In the genomic region with DNA sequence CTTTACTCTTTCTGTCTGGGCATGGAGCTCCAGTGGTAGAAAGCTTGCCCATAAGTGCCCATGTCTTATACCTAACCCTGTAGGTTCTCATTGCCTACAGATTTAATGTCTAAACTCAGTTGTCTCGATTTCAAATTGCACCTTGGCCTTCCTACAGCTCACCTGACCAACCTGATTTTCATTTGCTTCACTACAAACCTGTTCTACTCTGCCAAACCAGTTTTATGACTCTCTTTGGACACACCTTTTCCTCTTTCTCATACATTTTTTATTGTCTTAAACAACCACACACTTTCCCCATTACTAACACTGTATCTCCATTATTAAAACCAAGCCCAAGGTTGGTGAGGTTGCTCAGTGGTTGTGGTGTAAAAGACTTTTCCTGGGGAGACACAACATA, we compare ENCODE assay signal across 18 mouse cellular contexts. TPM values are rescaled to one million over a fixed set of nuclear protein-coding genes. Genes with fewer than 3 reads are reported as not detected.
DNase-seq lines count a peak whose midpoint lies in the region; ATAC-seq and TF ChIP-seq lines count a peak whose summit lies in the region.
"Had no signal": no experiment of that assay in that cellular context is flagged by ENCODE, and none has a peak within 500 bp of the region (broad histone marks: within the 10 kb centered on the region; RNA-seq: fewer than 3 reads in every experiment).

No protein-coding gene starts in this region.

- H3K4me3 ChIP-seq in embryonic facial prominence, embryonic 13.5 days = no peak overlapping the region
- H3K4me3 ChIP-seq in embryonic facial prominence, embryonic 10.5 days = no peak overlapping the region
- no peak overlapping the region for H3K4me3 ChIP-seq in liver, postnatal 0 days (ENCODE audit: low read depth, low read length)
- H3K4me3 ChIP-seq in liver, embryonic 12.5 days = no peak overlapping the region
- H3K4me3 ChIP-seq in intestine, embryonic 15.5 days (replicated peaks) = no peak overlapping the region
- no peak overlapping the region for H3K4me3 ChIP-seq in stomach, embryonic 15.5 days (replicated peaks)
- H3K4me3 ChIP-seq: heart, adult 2 months; heart, embryonic 15.5 days; limb, embryonic 12.5 days; megakaryocyte, embryonic 14.5 days; midbrain, embryonic 15.5 days had no signal

- no peak for DNase-seq in embryonic facial prominence, embryonic 10.5 days (ENCODE audit: low spot score)
- DNase-seq in liver, postnatal 0 days = no peak
- no peak for DNase-seq in left cerebral cortex, adult 9 months (ENCODE audit: low spot score in 2 of 2)
- no peak for DNase-seq in left cerebral cortex, adult 18-20 months (ENCODE audit: low spot score in 2 of 2)
- DNase-seq: adrenal gland, postnatal 36 days; cerebellum, adult 9-10 months; heart, adult 2 months; layer of hippocampus, postnatal 36 days had no signal

- no peak overlapping the region for H3K9ac ChIP-seq in embryonic facial prominence, embryonic 13.5 days
- H3K9ac ChIP-seq in liver, postnatal 0 days (replicated peaks) = no peak overlapping the region
- no peak overlapping the region for H3K9ac ChIP-seq in liver, embryonic 12.5 days
- H3K9ac ChIP-seq in intestine, embryonic 15.5 days = no peak overlapping the region
- no peak overlapping the region for H3K9ac ChIP-seq in stomach, embryonic 15.5 days
- H3K9ac ChIP-seq: heart, embryonic 15.5 days; limb, embryonic 12.5 days; midbrain, embryonic 15.5 days had no signal

- TF ChIP-seq CTCF in liver, postnatal 0 days (IDR thresholded peaks at IDR 0.05; ENCODE audit: low read depth) = no peak

- H3K4me1 ChIP-seq in embryonic facial prominence, embryonic 13.5 days = no peaks in the 10 kb centered on the region
- no peaks in the 10 kb centered on the region for H3K4me1 ChIP-seq in embryonic facial prominence, embryonic 10.5 days
- H3K4me1 ChIP-seq in liver, postnatal 0 days (ENCODE audit: insufficient read depth) = no peaks in the 10 kb centered on the region
- H3K4me1 ChIP-seq in liver, embryonic 12.5 days = no peaks in the 10 kb centered on the region
- no peaks in the 10 kb centered on the region for H3K4me1 ChIP-seq in intestine, embryonic 15.5 days (replicated peaks)
- no peaks in the 10 kb centered on the region for H3K4me1 ChIP-seq in stomach, embryonic 15.5 days
- H3K4me1 ChIP-seq: limb, embryonic 12.5 days; megakaryocyte, embryonic 14.5 days; midbrain, embryonic 15.5 days had no signal

- WGBS in embryonic facial prominence, embryonic 13.5 days = 45% methylated on average over 1 of the region's 1 CpGs
- 54% methylated on average over 1 of the region's 1 CpGs for WGBS in embryonic facial prominence, embryonic 10.5 days
- 39% methylated on average over 1 of the region's 1 CpGs for WGBS in liver, postnatal 0 days (ENCODE audit: insufficient replicate concordance)
- WGBS in liver, embryonic 12.5 days (ENCODE audit: insufficient replicate concordance) = 21% methylated on average over 1 of the region's 1 CpGs
- WGBS in intestine, embryonic 15.5 days = 49% methylated on average over 1 of the region's 1 CpGs
- 42% methylated on average over 1 of the region's 1 CpGs for WGBS in stomach, embryonic 15.5 days

- no peak overlapping the region for H3K4me2 ChIP-seq in embryonic facial prominence, embryonic 13.5 days
- no peak overlapping the region for H3K4me2 ChIP-seq in liver, postnatal 0 days (ENCODE audit: low read depth, low read length)
- H3K4me2 ChIP-seq in liver, embryonic 12.5 days = no peak overlapping the region
- peak overlapping the region; percentile 28; the same call in 1 of the 2 replicates for H3K4me2 ChIP-seq in intestine, embryonic 15.5 days (replicated peaks)
- peak overlapping the region; percentile 16; the same call in 1 of the 2 replicates for H3K4me2 ChIP-seq in stomach, embryonic 15.5 days
- H3K4me2 ChIP-seq: heart, embryonic 15.5 days; limb, embryonic 12.5 days; midbrain, embryonic 15.5 days had no signal

- ATAC-seq in embryonic facial prominence, embryonic 13.5 days (ENCODE audit: insufficient number of reproducible peaks, insufficient read depth, low FRiP score, low TSS enrichment, low read depth) = no peak
- ATAC-seq in liver, postnatal 0 days = no peak
- ATAC-seq in liver, embryonic 12.5 days = no peak
- ATAC-seq in intestine, embryonic 15.5 days = peak; percentile 89
- peak; percentile 69 for ATAC-seq in stomach, embryonic 15.5 days (ENCODE audit: insufficient read depth, low FRiP score, low read depth)
- ATAC-seq: CD4-positive, CD25-positive, alpha-beta regulatory T cell, adult 4 months; midbrain, embryonic 15.5 days had no signal

- no peak for TF ChIP-seq EP300 in liver, postnatal 0 days (IDR thresholded peaks at IDR 0.05; ENCODE audit: low read depth)

- H3K9me3 ChIP-seq in embryonic facial prominence, embryonic 13.5 days = no peaks in the 10 kb centered on the region
- H3K9me3 ChIP-seq in embryonic facial prominence, embryonic 10.5 days = no peaks in the 10 kb centered on the region
- H3K9me3 ChIP-seq in liver, postnatal 0 days (ENCODE audit: low read length) = no peaks in the 10 kb centered on the region
- H3K9me3 ChIP-seq in liver, embryonic 12.5 days (replicated peaks) = no peaks in the 10 kb centered on the region
- no peaks in the 10 kb centered on the region for H3K9me3 ChIP-seq in intestine, embryonic 15.5 days
- no peaks in the 10 kb centered on the region for H3K9me3 ChIP-seq in stomach, embryonic 15.5 days
- H3K9me3 ChIP-seq: G1E; heart, embryonic 15.5 days; limb, embryonic 12.5 days; megakaryocyte, embryonic 14.5 days; midbrain, embryonic 15.5 days had no signal

- H3K27me3 ChIP-seq in embryonic facial prominence, embryonic 13.5 days = no peaks in the 10 kb centered on the region
- no peaks in the 10 kb centered on the region for H3K27me3 ChIP-seq in embryonic facial prominence, embryonic 10.5 days (replicated peaks; ENCODE audit: low read depth, poor library complexity, severe bottlenecking)
- no peaks in the 10 kb centered on the region for H3K27me3 ChIP-seq in liver, postnatal 0 days (ENCODE audit: insufficient read depth, low read length)
- no peaks in the 10 kb centered on the region for H3K27me3 ChIP-seq in liver, embryonic 12.5 days (replicated peaks)
- H3K27me3 ChIP-seq in intestine, embryonic 15.5 days (replicated peaks) = no peaks in the 10 kb centered on the region
- H3K27me3 ChIP-seq in stomach, embryonic 15.5 days (replicated peaks) = no peaks in the 10 kb centered on the region
- H3K27me3 ChIP-seq: heart, embryonic 15.5 days; limb, embryonic 12.5 days; megakaryocyte, embryonic 14.5 days; midbrain, embryonic 15.5 days had no signal

- 0 out of 2 replicates have a peak overlapping the region, but pooled peaks have one; percentile 8 for H3K27ac ChIP-seq in embryonic facial prominence, embryonic 13.5 days
- no peak overlapping the region for H3K27ac ChIP-seq in embryonic facial prominence, embryonic 10.5 days (replicated peaks)
- H3K27ac ChIP-seq in liver, postnatal 0 days (ENCODE audit: low read depth) = peak overlapping the region; percentile 68
- H3K27ac ChIP-seq in liver, embryonic 12.5 days = no peak overlapping the region
- peak overlapping the region; percentile 71 for H3K27ac ChIP-seq in intestine, embryonic 15.5 days
- H3K27ac ChIP-seq in stomach, embryonic 15.5 days = peak overlapping the region; percentile 86
- H3K27ac ChIP-seq: heart, adult 2 months; heart, embryonic 15.5 days; midbrain, embryonic 15.5 days had no signal

- H3K36me3 ChIP-seq in embryonic facial prominence, embryonic 13.5 days = no peaks in the 10 kb centered on the region
- H3K36me3 ChIP-seq in embryonic facial prominence, embryonic 10.5 days (replicated peaks) = no peaks in the 10 kb centered on the region
- H3K36me3 ChIP-seq in liver, postnatal 0 days (replicated peaks; ENCODE audit: insufficient read depth, low read length) = no peaks in the 10 kb centered on the region
- no peaks in the 10 kb centered on the region for H3K36me3 ChIP-seq in liver, embryonic 12.5 days
- H3K36me3 ChIP-seq in intestine, embryonic 15.5 days = no peaks in the 10 kb centered on the region
- H3K36me3 ChIP-seq in stomach, embryonic 15.5 days = no peaks in the 10 kb centered on the region
- H3K36me3 ChIP-seq: G1E; heart, embryonic 15.5 days; limb, embryonic 12.5 days; midbrain, embryonic 15.5 days had no signal

RNA-seq across cellular contexts. Expression of a gene that starts 10.5 kb away (rescaled TPM):
- 39.2 and 44.8 TPM in 2 replicates for polyA plus RNA-seq in embryonic facial prominence, embryonic 13.5 days (2015; fragmentation: Nextera tagmentation; extraction: Ambion mirVana)
- 21.4 and 21.7 TPM in 2 replicates for polyA plus RNA-seq in embryonic facial prominence, embryonic 10.5 days (2016; fragmentation: Nextera tagmentation; extraction: Ambion mirVana)
- 25.4 and 26.6 TPM in 2 replicates for polyA plus RNA-seq in liver, postnatal 0 days (2015; fragmentation: Nextera tagmentation; extraction: Ambion mirVana)
- 20.7 and 22.0 TPM in 2 replicates for polyA plus RNA-seq in liver, embryonic 12.5 days (2016; fragmentation: Nextera tagmentation; extraction: Ambion mirVana)
- 54.5 and 56.1 TPM in 2 replicates for polyA plus RNA-seq in intestine, embryonic 15.5 days (2015; fragmentation: Nextera tagmentation; extraction: Ambion mirVana)
- polyA plus RNA-seq in stomach, embryonic 15.5 days (2015; fragmentation: Nextera tagmentation; extraction: Ambion mirVana) = 65.0 and 69.1 TPM in 2 replicates
- 10 to 100 TPM; 20.8 to 23.6 TPM for total RNA-seq in left cerebral cortex, adult 18-20 months (2021)

Comparison
In these comparisons a context has a peak if more than half of its experiments do, and no peak if none do; other contexts are left out.
1. H3K27ac ChIP-seq: peak in embryonic facial prominence, embryonic 13.5 days (single experiment), liver, postnatal 0 days (single experiment), intestine, embryonic 15.5 days (single experiment) and stomach, embryonic 15.5 days (single experiment); none in embryonic facial prominence, embryonic 10.5 days (single experiment) and liver, embryonic 12.5 days (single experiment).
2. ATAC-seq: peak in intestine, embryonic 15.5 days (single experiment) and stomach, embryonic 15.5 days (single experiment); none in embryonic facial prominence, embryonic 13.5 days (single experiment), liver, postnatal 0 days (single experiment) and liver, embryonic 12.5 days (single experiment).
3. H3K4me2 ChIP-seq: peak in intestine, embryonic 15.5 days (single experiment) and stomach, embryonic 15.5 days (single experiment); none in embryonic facial prominence, embryonic 13.5 days (single experiment), liver, postnatal 0 days (single experiment) and liver, embryonic 12.5 days (single experiment).